Mouse (Mus musculus): ENCODE measurements around the gene Akap12. TPM values are rescaled to one million over a fixed set of nuclear protein-coding genes. Genes with fewer than 3 reads are reported as not detected.

The Akap12 gene
- total RNA-seq, 2 experiments from 2014 or later, result 39.3 to 44.8 TPM

DNA sequence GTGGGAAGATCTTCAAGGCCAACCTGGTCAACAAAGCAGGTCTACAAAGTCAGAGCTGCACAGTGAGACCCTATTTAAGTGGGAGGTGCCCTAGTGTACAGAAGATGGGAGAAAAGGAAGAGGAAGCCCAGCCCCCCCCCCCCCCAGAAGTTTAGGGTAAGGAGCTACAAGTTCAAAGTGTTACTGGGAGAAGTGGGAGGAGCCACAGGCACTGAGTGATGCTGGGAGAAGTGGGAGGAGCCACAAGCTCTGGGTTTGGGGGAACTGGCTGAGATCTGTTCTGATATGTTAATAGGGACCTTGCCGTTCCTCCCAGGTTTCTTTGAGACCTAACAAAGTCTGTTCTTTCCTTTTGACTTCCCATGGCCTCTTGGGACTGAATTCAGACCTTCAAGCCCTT is 18.6 kb downstream of the Akap12 start:
- no peak for DNase-seq

DNA sequence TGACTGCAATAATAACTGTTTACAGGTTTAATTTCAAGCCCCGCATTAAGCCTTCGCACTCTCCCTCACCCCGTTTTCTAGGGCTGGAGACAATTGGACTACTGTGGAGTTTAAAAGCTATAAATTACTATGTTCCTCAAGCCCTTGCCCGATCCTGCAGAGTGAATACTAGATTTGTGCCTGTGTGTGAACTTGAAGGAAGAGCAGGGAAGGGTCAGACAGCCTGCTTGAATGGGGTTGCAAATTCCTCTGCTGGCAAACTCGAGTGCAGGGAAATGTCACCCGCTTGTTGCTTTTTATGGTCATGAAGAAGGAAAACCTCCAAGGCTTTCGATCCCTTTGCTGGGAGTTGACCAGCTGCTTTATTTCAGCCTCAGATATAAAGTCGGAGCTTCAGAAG is 19.6 kb downstream of the Akap12 start:
- no peak for DNase-seq

DNA sequence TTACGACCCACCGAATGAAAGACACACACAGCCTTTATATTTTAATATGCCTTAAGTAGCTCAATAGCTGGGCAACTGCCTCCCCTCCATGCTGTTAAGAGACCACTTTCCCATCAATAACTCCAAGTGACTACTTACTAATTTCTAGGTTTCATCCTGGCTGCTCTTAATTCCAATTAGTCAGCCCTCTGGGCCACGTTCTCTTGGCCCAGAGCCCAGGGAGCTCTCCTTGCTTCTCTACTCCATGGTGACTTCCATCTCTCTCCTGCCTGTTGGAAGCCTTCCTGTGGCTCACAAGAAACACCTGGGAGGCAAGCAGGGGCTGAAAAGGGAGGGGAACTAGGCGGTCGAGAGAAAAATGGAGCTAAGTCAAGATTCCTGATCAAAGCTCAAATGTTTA is 23.0 kb downstream of the Akap12 start:
- no peak for DNase-seq

DNA sequence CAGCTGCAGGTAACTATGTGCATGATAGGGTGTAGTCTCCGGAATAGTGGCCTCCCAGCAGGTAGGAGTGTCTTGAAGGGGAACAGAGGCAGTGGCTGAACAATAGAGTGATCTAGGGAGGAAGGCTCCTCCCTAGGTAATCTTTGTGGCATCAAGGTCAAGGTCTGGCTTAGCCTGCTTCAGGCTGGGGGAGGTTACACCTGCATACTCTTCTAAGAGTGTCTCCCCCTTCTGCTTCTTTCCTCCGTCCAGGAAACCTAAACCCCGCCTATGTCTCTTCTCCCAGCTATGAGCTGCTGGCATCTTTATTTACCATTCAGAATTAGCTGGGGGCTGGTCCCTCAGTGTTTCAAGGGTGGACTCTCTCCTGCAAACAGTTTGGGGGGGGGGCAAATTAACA is 23.5 kb downstream of the Akap12 start:
- no peak for DNase-seq

DNA sequence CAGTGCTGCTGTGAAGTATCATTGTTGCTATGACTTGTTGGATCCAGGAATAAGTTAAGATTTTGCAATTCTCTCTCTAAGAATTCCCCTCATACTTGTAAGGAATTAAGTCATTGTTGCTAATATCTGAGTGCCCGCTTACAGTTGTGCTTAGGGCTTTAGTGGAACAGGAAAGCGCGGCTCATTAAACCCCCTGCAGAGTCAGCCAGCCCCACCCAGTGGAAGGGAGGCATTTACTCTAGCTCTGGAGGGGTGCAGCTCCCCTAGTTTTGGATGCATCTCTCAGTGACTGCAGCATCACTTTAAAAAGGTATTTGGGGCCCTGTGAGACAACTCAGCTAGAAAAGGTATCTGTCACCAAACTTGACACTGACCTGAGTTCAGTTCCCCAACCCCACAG is 24.0 kb downstream of the Akap12 start:
- DNase-seq, result no peak

DNA sequence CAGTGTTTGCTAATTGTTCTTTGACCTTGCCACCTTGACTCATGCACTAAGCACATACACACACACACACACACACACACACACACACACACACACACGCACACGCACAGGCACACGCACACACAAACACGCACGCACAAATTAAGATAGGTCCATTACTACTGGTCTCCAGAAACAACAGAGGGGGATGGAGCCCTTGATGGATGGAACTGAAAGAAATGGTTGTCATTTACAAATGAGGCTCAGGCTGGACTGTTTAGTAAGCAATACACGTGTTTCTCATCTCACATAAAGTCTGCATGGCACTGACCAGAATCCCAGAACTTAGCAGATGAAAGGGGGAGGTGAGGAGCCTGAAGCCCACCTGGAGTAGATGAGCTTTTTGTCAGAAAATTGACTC is 24.4 kb downstream of the Akap12 start:
- DNase-seq, result no peak

DNA sequence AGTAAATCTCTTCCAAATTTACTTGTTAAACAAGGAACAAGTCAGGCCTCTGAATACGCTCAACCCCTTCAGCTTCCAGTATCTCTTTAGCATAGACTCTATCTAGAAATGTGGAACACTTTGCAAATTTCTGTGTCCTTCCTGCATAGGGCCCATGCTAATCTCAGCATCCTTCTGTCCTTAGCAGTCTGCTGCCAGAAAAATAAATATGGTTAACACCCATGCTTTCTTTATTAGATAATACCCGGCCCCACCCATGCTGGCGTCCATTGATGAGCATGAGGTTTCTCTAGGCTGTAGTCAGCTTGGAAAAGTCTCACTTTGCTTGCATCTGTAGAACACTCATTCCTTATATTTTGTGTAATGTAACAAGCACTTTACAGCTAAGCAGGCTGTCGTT is 27.2 kb downstream of the Akap12 start:
- DNase-seq, result no peak

DNA sequence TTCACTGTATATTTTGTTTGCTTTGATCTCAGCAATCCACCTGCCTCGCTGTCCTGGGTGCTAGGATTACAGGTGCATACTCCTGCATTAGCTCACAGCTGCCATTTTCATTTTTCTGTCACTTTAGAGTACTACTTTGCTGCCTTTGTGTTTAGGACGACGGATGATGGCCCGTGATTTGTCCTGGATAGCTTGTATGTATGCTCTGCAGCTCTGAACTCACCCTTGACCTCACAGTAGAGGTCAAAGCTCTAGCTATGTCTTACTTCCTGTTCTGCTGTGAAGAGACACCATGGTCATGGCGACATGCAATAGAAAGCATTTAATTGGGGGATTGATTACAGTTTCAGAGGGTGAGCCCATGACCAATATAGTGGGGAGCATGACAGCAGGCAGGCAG is 37.4 kb downstream of the Akap12 start:
- DNase-seq, result no peak

DNA sequence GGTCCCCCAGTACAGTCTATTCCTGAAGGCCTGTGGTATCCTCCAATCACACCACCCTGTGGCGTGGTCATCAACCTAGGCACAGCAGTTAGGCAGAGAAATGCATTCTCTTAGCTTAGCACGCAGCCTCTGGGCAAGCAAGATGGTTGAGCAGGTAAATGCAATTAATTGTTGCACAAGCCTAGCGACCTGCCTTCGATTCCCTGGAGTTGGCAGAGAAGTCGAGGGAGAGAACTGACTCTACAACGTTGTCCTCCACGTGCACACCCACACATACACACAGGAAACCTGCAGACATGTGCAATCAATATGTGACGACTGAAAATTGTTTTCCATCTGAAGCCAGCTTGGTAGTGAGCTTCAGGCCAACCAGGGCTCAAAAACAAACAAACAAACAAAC is 57.7 kb downstream of the Akap12 start:
- no peak for DNase-seq

DNA sequence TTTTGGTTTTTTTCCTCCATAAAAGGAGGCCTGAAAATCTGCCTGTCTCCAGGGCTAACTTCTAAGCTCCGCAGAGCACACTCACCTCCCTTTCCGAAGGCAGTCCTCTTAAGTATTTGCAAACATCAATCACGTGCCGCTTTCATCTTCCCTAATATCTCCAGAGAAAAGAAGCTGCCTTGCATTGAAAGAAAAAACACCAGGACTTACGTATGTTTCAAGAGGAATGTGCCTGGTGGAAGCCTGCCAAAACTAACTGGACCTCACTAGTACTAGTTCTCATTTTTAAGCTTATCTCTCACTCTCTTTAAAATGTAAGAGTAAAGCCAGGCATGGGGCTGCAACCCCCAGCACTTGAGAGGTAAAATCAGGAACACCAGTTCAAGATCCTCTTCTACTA is 59.4 kb downstream of the Akap12 start:
- peak; percentile 35 for DNase-seq

DNA sequence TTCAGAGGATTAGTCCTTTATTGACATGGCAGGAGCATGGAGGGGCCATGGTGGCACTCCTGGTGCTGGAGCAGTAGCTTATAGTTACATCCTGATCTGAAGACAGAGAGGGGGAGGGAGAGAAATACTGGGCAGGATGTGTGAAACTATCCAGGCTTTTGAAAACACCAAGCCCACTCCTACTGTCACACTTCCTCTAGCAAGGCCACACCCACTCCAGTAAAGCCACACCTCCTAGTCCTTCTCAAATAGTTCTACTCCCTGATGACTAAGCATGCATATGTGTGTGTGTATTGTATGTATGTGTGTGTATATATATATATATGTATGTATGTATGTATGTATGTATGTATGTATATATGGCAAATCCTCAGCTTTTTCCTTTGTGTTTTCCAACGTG is 61.5 kb downstream of the Akap12 start:
- no peak for DNase-seq

DNA sequence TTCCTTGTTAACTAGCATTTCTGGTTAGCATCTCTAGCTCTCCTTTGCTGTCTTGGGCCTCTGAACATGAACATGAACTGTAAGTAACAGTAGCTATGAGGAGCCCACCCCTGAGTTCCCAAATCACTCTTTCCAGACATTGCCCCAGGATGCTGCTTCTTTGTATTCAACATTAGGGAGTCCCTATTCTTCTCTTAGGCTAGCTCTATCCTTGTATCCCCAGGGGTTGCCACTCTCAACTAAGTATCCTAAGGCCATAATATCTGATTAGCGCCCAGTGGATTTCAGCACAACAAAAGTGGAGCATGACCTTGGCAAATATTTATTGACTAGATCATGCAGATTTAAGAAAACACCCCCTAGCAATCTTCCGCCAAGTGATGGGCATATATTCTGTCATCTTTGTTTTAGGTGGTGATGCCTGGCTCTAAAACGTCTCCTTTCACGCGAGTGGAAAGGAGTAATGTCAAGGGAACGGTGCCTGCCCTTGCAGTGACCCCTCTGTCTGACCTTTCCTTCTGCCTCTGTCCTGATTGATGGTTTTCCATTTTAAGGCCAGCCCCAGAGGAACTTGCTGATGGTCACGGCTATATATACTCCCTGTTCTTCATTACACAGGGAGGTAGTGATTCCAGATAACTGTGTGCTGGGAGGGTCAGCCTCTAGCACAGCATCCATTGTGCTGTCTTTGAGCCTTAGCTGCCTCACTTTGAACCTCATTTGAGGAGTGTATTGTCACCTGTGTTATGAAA is 66.2 kb downstream of the Akap12 start:
- no peak for DNase-seq

DNA sequence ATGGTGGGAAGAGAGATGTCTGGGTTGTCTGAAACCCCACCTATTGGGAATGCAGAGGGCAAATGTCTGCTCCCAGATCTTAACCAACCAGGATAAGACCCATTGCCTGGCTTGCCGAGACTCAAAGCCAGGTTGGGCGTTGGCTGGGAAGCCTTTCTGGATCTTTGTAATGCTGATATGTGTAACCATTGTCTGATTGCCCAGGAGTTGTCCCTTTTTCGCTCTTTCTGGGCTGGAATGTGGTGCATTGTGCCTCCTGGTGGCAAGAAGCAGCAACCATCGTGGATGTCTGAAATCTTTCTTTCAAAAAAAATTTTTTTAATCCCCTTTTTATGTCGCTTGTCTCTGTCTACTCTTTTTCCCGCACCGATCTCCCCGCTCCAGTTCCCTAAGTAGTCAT is 67.1 kb downstream of the Akap12 start:
- DNase-seq, result peak; percentile 70

DNA sequence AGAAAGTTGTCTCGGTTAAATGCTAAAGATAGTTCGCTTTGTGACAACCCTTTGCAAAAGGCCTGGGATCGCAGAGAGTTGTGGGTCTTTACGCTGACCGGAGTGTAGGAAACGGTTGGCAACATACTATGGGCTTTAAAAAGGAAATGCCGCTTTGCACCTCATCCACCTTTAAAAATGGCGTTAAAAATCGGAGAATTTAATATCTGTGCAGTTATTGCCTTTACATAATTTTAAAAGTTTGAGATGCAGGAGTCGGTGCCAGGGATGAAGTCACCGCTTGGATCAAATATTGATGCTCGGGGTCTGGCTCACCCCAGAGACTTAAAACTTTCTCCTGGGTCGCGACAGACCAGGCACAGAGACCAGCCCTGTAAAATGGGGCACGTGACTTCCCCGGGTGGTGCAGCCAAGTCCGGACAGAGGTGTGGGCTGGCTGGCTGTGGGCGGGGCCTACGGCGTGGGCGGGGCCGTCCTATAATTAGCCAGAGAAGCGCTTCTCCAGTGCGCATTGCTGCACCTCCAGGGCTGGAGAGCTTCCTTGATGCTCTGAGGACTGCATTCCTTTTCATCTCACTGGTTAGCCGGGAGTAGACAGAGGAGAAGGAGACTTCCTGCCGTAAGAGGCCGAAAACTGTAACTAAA is 68.0 kb downstream of the Akap12 start:
- DNase-seq, result peak; percentile 94

DNA sequence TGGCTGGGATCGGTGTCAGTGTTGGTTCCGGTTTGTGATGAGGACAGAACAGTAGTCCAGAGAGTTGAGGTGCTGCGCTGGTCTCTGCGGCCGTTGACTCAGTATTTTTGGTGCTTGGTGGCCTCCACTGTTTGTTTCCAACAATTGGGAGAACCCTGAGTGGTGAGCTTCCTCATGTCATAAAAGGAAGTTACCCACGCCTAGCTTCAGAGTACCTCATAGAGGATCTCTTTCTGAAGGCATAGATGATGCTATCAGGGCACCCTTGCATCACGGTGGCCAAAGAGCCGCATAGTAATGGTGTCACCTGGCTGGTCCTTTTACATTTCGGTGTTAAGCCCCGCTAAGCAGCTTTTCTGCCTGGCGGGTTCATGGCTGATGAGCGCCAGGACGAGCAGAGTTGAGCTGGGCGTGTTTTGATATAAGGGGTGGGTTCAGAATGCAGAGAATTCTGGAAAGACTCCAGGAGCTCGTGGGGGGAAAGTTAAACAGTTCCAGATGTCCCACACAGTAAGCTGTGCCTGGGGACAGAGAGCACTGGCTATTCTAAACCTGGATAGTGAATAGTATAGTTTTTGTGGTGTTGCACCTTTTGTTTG is 72.8 kb downstream of the Akap12 start:
- DNase-seq, result no peak

DNA sequence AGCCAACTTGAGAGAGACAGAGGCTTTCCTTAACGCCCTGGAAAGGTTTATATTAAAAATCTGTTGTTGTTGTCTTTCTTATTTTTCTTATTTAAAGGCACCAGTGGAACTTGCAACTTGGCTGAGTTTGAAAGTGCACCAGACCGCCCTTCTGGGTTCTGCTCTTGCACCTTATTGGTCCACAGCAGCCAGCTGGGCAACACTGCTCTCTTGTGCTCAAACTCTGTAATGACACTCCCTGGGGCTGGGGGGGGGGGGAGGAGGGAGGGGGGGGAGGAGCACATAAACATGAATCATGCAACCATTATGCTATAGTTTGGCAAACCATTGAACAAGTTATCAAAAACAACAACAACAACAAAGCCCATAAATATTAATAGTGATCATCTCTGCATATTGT is 75.2 kb downstream of the Akap12 start:
- DNase-seq, result peak; percentile 73

DNA sequence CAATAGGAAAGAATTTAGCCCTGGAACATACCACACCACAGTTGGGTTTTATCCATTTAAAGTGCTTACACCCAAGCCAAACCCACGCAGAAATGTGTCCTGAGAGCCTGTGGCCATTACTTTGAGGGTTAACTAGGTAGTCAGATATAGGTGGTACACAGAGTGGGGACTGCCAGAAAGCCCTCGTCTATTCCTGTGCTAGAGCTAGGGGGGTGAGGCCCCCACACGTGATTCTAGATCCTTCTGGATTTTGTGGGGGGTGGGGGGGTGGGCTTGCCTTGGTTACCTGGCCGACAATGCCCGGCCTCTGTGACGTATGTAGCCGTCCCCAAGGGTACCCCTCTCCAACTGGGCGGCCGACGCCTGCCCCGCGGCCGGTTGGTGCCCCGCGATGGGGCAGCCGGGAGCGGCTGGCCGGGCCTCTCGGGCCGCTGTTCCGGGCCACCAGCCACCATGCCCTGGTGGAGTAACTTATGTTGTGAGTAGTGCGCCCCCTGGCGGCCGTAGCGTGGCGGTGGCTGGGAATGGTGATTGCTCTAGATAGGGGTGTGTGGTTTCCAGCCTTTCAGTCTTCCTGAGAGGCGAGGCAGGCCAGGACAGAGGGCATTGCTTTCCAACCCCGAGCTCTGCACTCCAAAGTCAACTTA is 80.4 kb downstream of the Akap12 start:
- peak; percentile 96 for DNase-seq

DNA sequence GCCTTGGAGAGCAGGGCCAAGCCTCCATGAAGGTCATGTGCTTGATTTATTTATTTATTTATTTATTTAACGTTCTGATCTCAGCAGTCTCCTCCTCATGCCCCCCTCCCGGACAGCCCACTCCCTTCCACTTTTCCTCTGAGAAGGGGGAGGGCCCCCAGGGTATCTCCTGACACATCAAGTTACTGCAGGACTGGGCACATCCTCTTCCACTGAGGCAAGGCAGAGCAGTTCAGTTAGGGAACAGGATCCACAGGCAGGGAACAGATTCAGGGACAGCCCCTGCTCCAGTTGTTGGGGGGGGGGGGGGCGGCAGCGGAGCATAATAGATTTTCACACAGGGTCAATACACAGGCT is 80.9 kb downstream of the Akap12 start:
- no peak for DNase-seq

DNA sequence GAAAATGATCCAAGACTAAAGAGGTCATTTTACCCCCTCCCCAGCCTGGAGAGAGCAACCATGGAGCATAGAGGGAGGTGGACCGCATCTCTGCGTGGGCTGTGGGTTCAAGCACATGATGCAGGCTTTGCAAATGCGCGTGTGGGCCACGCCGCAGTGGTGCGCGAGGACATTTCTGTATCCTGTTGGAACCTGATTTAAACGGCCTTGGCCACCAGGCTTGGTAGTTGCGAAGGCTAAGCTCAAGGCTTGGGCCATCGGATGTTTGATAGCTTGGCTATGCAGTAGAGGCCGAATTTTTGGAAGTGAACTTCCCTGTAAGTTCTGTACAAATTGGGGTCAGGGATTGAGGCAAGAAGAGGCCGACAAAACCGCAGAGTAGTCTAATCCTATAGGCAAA is 81.4 kb downstream of the Akap12 start:
- peak; percentile 67 for DNase-seq

DNA sequence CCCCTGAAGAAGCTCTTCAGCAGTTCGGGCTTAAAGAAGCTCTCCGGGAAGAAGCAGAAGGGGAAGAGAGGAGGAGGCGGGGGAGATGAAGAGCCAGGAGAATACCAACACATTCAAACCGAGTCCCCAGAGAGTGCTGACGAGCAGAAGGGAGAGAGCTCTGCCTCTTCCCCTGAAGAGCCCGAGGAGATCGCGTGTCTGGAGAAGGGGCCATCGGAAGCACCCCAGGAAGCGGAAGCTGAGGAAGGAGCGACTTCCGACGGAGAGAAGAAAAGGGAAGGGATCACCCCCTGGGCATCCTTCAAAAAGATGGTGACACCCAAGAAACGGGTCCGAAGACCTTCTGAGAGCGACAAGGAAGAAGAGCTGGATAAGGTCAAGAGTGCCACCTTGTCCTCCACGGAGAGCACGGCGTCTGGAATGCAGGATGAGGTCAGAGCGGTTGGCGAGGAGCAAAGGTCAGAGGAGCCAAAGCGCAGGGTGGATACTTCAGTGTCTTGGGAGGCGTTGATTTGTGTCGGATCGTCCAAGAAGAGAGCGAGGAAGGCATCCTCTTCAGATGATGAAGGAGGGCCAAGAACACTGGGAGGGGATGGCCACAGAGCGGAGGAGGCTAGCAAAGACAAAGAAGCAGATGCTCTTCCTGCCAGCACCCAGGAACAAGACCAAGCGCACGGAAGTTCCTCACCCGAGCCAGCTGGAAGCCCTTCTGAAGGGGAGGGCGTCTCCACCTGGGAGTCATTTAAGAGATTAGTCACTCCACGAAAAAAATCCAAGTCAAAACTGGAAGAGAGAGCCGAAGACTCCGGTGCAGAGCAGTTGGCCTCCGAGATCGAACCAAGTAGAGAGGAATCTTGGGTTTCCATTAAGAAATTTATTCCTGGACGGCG is 88.4 kb downstream of the Akap12 start:
- no peak for DNase-seq

DNA sequence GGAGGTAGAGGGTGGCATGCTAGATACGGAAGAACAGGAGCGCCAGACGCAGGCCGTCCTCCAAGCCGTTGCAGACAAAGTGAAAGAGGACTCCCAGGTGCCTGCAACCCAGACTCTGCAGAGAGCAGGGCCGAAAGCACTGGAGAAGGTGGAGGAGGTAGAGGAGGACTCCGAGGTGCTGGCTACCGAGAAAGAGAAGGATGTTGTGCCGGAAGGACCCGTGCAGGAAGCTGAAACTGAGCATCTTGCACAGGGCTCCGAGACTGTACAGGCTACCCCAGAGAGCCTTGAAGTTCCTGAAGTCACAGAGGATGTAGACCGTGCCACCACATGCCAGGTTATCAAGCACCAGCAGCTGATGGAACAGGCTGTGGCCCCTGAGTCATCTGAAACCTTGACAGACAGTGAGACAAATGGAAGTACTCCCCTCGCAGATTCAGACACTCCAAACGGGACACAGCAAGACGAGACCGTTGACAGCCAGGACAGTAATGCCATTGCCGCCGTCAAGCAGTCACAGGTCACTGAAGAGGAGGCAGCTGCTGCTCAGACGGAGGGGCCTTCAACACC is 89.8 kb downstream of the Akap12 start:
- no peak for DNase-seq

DNA sequence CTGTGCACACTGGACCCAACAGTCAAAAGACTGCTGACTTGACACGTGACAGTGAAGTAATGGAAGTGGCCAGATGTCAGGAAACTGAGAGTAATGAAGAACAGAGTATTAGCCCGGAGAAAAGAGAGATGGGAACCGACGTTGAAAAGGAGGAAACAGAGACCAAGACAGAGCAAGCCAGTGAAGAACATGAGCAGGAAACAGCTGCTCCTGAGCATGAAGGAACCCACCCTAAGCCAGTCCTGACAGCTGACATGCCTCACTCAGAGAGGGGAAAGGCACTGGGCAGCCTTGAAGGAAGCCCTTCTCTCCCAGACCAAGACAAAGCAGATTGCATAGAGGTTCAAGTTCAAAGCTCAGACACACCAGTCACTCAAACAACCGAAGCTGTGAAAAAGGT is 90.5 kb downstream of the Akap12 start:
- no peak for DNase-seq

Data from adrenal gland, postnatal 10 days (tissue).